Mouse (Mus musculus): ENCODE data around the gene Bmp2k. TPM values are rescaled to one million over a fixed set of nuclear protein-coding genes. Genes with fewer than 3 reads are reported as not detected.

The Bmp2k gene
- total RNA-seq, 2 experiments from 2014 or later = 270 to 286 TPM

DNA sequence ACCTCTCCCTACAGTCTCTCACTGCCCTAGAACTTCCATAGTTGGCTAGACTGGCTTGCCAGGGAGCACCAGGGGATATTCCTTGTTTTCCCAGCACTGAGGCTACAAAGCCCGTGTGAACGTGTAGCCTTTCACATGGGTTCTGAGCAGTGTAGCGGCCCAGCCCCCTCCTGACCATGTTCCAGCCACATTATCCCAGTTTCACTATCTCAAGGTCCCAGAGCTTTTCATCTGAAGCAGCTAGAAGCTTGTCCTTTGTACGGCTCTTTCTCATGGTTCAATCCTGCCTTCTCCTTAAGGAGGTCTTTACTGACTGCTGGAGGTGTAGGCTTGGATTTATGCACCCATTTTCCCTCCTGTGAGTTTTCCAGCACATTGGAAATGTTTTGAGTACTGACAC is 87.1 kb downstream of the Bmp2k start:
- no peak for ATAC-seq (replicated peaks; ENCODE audit: low FRiP score, poor library complexity, severe bottlenecking)

DNA sequence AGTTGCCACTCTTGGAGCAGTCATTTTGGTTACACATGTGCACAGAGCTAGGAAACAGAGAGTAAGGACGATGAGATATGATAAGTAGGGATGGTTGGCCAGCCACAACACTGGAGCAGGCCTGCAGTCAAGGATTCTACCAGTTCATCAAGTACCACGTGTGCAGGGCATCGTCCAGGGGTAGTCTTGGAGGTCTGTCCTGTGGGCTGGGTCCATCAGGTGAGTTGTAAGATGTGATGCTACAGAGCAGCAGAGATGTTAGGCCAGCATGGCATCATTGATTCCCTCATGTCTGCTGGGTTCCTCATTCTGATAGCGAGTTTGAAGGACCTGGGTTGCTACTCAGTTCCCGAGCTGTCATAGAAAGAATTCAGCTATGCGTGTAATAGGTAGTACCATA is 87.6 kb downstream of the Bmp2k start:
- ATAC-seq (replicated peaks; ENCODE audit: low FRiP score, poor library complexity, severe bottlenecking) = no peak

DNA sequence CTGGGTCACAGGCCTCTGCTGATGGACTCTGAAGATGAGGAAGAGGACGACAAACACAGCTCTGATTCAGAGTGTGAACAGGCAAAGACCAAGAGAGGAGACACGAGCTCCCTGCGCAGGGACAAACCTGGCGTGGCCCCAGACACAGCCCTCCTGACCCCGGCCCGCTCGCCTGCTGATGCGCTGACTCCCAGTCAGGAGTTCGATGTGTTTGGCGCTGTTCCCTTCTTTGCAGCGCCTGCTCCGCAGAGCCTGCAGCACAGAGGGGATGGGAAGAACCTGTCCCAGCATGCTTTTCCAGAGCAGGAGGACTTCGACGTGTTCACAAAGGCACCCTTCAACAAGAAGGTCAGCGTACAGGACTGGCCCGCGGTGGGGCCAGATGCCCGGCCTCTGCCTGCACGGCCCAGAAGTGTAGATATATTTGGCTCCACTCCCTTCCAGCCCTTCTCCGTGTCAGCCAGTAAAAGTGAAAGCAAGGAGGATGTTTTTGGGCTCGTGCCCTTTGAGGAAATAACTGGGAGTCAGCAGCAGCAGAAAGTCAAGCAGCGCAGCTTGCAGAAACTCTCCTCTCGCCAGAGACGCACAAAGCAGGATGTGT is 89.6 kb downstream of the Bmp2k start:
- ATAC-seq (replicated peaks; ENCODE audit: low FRiP score, poor library complexity, severe bottlenecking) = no peak

DNA sequence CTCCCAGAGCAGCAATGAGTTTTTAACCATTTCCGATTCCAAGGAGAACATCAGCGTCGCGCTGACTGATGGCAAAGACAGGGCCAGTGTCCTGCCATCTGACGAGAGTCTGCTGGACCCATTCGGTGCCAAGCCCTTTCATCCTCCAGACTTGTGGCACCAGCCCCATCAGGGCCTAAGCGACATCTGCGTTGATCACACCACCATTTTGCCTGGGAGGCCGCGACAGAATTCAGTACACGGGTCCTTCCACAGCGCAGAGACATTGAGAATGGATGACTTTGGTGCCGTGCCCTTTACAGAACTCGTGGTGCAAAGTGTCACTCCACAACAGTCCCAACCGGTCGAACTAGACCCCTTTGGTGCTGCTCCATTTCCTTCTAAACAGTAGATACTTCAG is 90.3 kb downstream of the Bmp2k start:
- no peak for ATAC-seq (replicated peaks; ENCODE audit: low FRiP score, poor library complexity, severe bottlenecking)

DNA sequence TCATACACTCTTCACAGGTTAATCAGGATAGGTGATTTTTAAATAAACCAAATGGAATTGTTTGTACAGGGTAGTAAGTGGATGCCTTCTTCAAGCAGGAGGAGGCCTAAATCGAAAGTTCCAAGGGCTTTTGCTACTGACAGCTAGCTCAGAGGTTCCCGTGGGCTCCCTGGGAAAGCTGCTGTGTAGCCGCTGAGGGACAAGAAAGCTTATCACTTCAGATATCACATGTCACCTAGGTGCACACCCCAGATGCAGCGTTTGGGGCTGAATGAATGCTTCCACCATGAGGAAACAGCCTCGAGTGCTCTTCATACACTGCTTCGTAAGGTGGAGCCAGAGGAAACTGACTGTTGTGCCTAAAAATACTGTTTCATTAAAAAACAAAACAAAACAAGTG is 90.7 kb downstream of the Bmp2k start:
- ATAC-seq (replicated peaks; ENCODE audit: low FRiP score, poor library complexity, severe bottlenecking) = no peak

DNA sequence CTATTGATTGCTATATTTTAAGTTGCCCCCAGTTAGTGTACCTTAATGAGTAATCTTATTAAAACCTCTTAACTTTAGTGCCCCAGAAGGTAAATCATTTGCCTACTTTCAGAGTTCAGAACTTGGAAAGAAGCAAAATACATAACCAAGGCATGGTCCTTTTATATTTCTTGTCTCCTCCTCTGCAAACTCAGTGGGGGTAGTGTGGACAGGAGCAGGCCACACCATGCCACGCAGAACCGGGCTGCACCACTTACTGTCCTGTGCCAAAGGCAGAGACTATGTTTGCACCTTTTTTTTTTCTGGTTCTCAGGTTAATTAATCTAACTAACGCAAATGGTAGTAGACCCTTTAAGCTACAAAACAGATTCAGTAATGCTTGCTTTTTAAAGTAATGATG is 91.9 kb downstream of the Bmp2k start:
- ATAC-seq (replicated peaks; ENCODE audit: low FRiP score, poor library complexity, severe bottlenecking) = no peak

DNA sequence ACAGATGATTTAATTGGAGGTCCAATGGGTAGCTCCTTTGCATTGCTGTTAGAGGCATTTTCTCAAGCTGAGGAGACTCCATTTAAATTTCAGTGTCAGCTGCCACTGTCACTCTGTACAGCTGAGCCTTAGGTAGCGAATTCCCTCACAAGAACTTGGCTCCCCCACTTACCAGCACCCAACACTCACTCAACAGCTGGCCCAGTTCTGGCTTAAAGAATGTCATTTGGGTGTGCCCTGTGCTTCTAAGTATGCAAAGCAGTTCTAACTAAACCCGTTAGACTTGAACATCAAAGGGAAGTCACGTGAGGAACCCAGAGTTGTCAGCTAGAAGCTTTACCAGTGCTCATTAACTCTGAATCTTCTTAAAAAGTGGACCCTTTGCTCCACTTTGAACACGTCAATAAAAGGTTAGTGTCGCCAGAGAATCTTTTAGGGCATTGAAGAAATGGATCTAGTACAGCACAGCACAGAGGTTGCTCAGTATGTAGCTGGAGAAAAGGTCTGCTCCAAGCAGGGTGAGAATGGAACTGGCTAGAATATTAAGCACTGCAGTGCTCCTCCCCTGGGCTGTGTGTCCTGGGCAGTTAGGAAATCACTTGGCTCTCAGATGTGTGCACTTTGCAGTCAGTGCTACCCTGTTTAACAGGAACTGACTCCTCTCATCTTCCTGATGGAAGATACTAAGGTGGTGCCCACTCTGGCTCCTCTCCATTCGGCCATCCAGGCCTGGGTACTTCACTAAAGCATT is 92.7 kb downstream of the Bmp2k start:
- no peak for ATAC-seq (replicated peaks; ENCODE audit: low FRiP score, poor library complexity, severe bottlenecking)

DNA sequence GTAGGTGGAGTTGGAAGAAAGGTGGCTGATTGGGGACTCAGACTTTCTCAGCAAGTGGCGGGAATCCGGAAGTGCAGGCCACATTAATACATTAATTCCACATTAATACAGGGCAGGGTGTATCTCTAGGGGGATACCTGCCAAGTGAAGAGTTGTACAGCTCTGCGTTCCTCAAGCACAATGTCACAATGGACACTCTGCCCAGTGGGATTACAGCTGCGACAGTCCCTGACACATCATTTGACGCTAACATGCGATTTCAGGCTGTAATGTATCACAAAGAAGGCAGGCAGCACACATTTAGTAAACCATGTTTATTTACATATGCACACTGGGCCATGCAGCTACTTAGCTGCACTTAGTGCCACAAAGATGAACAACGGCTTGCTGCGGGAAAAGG is 95.5 kb downstream of the Bmp2k start:
- no peak for ATAC-seq (replicated peaks; ENCODE audit: low FRiP score, poor library complexity, severe bottlenecking)

DNA sequence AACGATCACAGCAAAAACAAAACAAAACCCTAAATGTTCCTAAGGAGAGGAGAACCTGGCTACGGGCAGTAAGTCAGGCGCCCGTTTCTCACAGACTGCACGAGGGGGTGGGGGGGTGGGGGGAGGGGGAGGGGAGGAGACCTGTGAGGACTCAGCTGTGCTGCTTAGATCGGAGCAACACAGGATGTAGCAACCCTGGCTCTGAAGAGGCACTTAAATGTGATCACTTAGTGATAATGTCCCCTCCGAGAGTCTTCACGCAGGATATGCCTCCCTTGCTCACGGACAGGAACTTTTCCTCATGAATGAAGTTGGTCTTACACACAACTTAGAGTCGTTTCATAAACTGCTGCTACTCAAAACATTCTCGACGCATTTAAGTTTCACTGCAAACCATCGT is 97.8 kb downstream of the Bmp2k start:
- no peak for ATAC-seq (replicated peaks; ENCODE audit: low FRiP score, poor library complexity, severe bottlenecking)

DNA sequence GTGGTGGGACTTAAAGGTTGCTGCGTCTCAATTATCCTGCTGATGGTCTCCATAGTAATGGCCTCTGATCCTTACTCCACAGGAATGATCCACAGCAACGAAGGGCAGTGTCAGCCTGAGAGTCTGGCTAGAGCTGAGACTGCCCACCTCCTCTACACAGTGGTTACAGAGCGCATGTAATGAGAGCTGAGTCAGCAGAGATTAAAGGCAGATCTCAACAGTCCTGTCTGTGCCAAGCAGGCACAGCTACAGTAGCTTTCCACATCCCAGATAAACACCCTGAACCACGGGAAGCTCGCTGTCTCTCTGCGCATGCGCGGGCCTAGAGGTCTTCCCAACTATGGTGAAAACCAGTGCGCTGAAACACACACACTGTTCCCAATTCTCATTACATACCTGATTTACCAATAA is 100.1 kb downstream of the Bmp2k start:
- no peak for ATAC-seq (replicated peaks; ENCODE audit: low FRiP score, poor library complexity, severe bottlenecking)

DNA sequence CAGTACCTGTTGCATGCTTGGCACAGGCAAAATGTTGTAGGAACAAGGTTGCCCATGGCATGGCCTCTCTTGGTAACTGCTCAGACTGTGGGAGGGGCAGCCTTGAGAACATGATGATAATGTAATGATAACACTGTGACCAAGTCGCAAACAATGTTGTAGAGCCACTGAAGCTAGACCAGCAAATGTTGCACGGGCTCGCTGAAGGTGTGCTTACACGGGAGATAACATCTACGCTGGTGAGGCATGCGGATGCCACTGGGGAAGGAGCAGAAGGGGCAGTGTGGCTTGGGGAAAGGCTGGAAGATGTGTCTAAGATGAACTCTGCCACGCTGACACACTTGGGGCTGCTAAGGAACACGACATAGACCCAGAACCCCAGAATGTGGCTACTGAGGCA is 102.5 kb downstream of the Bmp2k start:
- ATAC-seq (replicated peaks; ENCODE audit: low FRiP score, poor library complexity, severe bottlenecking) = no peak

DNA sequence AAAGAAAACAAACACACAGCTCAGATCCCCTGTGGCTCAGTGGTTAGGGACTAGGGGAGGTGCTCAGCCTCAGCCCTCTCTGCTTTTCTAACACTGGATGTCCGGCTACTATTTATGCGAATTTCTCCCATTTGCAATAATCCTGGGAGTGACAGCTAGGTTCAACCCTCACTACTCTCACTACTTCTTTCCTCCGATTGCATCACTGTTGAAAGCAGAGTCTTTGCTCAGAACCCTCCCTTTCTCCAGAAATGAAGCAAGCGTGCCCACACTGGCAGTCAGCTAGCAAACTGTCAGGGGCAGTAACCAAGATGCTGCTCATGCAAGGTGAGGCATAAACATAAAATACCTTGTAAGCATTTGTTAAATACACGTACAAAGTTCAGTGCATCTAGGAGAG is 110.8 kb downstream of the Bmp2k start:
- no peak for ATAC-seq (replicated peaks; ENCODE audit: low FRiP score, poor library complexity, severe bottlenecking)

DNA sequence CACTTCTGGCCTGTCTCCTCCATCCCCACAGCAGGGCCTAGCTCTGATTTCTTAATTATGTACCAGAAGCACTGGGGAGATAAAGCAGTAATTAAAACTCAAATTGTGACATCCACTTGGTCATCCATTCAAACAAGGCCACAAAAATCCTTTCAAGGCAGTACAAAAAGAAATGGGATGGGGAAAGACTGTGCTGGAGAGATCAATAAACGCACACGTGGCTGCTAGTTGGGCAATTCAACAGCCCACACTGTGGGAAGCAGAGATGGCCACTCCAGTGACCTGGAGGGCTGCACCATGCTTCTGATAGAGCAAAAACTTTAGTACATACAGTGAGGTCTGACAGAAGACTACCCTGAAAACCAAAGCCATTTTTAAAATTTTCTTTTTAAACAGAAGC is 112.6 kb downstream of the Bmp2k start:
- no peak for ATAC-seq (replicated peaks; ENCODE audit: low FRiP score, poor library complexity, severe bottlenecking)

DNA sequence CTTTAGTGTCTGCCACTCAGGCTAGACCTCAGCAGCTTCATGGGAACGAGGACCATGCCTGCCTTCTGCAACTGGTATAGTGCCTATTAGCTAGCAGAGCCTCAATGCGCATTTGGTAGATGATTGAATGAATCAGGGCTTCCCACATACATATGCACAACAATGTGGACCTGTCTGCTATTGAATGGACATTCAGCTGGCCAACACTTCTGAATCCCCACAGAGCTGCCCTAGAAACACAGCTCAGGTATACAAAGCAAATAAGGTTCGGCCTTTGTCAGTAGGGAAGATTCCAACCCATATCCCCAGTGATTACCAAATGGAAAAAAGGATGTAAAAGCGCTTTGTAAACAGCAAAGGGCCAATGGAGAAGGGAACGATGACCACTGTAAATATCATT is 113.2 kb downstream of the Bmp2k start:
- ATAC-seq (replicated peaks; ENCODE audit: low FRiP score, poor library complexity, severe bottlenecking) = no peak

DNA sequence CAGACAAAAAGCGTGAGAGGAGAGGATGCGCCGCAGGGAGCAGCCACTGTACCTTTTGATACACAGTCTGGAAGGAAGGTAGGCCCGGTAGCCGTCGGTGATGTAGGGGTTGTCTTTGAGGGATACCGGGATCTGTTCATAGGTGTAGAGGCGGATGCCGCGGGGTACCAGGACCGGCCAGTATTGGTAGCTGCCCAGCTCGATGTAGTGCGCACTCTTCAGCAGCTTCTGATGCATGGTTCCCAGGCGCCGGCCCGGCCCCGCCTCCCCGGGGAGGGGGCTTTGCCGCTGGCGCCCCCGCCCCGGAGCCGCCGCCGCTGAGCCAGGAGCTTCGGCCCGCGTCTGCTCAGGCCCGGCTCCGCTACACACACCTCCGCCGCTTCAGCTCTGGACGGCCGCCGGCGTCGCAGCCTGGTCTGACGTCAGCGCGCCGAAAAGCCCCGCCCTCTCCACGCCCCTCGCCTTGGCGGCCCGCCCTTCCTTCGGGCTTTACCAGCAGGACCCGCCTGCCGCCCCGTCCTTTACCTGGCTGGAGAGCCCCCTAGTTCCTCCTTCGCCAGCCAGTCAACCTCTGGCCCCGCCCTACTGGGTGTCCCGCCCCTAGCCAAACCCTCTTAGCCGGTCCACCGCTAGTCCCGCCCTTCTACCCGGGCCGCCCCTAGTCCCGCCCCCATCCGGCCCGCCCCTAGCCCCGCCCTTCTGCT is 113.9 kb downstream of the Bmp2k start, which contains the start of gene Paqr3:
Gene Paqr3 (minus strand): TSS at position 390 of the 704 bp plus-strand sequence.
- peak; percentile 96 for ATAC-seq (replicated peaks; ENCODE audit: low FRiP score, poor library complexity, severe bottlenecking)

DNA sequence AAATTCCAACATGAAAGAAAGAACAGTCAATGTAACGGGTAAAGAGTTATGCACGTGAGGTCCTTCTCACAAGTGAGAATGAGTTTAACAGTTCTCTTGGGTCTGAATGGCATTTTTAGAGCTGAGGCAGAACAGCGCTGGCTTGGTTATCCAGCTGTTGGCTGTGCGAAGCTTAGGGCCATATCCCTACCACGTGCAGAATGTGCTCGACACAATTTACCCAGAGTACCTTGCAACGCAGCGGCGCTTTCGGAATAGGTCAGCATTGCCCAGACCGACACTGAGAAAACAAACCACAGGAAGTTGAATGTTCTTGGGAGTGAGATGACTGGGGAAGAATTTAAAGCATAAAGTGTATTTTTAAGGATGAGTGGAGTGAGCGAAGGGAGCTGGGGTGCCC is 127.5 kb downstream of the Bmp2k start:
- no peak for ATAC-seq (replicated peaks; ENCODE audit: low FRiP score, poor library complexity, severe bottlenecking)

DNA sequence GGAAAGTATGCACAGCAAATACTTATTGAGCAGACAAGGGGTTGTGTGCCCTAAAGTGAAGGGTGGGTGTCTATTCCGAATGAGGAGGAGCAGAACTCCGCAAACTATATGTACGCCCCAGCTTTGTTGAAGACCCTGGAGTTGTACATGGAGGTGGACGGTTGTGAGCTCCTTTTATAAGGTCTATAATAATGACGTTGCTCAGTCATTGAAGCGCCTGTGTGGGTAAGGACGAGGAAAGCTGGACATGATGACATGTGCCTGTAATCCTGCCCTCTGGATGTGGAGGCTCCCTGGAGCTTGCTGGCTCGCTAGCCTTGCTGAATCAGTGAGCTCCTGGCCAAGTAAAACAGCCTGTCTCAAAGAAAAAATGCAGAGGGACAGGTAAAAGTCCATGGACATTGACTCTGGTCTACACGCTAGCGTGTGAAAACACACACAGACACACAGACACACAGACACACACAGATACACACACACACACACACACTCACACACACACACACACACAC is 128.0 kb downstream of the Bmp2k start:
- ATAC-seq (replicated peaks; ENCODE audit: low FRiP score, poor library complexity, severe bottlenecking) = no peak

DNA sequence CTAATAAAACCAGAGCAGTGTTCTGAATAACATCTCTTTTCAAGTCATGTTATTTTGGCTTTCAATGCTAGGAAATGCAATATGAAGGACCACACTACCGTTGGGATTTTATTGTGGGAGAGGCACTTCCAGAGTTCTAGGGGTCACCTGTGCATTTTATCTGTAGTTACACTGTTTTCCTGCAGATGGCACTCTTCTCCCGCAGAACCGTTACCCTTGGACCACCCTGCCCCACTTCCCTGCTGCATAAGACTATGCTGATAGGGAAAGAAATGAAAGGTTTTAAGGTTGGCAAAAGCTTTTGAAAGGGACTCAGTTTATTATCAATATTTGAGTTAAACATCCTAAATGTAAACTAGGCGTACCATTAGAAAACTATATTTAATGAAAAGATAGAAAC is 128.5 kb downstream of the Bmp2k start:
- ATAC-seq (replicated peaks; ENCODE audit: low FRiP score, poor library complexity, severe bottlenecking) = no peak

DNA sequence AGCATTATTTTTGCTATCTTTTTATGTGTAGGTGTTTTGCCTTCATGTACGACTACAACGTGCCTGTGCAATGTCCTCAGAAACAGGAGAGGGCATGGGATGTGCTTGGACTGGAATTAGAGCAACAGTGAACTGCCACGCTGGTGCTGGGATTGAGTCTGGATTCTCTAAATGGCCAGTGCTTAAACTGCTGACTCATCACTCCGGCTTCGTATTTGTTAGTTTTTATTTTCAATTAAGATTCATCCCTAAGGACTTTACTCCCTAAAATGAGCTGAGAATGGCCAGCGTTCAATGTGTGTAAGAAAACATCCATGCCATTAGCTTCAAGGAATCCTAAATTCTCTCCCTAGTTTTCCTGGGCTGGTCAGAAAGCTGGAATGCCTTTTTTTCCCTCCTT is 129.8 kb downstream of the Bmp2k start:
- no peak for ATAC-seq (replicated peaks; ENCODE audit: low FRiP score, poor library complexity, severe bottlenecking)

DNA sequence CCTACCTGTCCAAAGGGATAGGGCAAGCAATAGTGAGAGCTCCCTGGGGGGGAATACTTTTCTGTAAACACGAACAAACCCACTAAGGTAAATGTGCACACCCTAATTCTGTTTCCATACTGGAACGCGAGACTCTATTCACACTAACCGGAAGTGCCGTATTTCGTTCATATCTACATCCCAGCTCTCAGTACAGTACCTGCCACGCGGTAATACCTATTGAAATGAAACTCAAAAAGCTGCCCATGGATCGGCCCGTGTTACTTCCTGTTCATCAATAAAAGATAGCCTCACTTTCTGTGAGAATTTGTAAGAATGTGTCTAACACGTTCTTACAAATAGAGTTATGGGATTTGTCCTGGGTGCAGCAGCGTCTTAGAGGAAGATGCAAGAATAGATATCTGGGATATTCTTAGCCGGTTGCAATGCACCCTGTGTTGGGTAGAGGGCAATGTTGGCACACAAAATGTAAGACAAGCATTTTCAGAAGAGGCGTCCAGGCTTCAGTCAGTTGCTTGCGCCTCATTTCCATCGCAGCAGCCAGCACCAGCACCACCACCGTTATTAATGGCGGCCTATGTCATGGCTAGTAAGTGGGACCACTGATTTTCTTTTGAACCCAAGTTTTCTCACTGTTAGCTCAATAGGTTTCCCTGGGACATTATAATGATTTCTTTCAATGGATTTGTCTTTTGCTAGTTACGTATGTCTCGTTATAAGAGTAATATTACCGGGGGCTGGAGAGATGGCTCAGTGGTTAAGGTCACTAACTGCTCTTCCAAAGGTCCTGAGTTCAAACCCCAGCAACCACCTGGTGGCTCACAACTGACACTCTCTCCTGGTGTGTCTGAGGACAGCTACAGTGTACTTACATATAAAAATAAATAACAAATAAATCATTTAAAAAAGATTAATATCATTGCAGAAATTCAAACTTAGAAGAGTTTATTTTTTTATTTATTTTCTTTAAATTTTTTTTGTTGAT is 131.0 kb downstream of the Bmp2k start:
- no peak for ATAC-seq (replicated peaks; ENCODE audit: low FRiP score, poor library complexity, severe bottlenecking)
